Mouse (Mus musculus) gastrocnemius, adult 2 months (tissue): ENCODE measurements around the gene Trp53i11. TPM values are rescaled to one million over a fixed set of nuclear protein-coding genes. Genes with fewer than 3 reads are reported as not detected.
A peak's percentile ranks its signal among the peaks of the same experiment; 100 is the strongest.

Experiments
- DNase-seq: peaks from one replicate; pipeline ENCODE4 v3.0.0; 2022
- H3K27ac ChIP-seq: fragments of 200-600 bp; 2 replicates; pipeline ENCODE4 v1.8.1; 2022; ENCODE audit warnings: mild to moderate bottlenecking
- H3K4me3 ChIP-seq: fragments of 200-600 bp; 2 replicates; pipeline ENCODE4 v1.8.1; 2022; ENCODE audit warnings: mild to moderate bottlenecking, moderate library complexity
- CTCF ChIP-seq: fragments of 200-600 bp; IDR thresholded peaks from 2 replicates; pipeline ENCODE4 v1.8.1; 2022; ENCODE audit warnings: antibody characterized with exemption, mild to moderate bottlenecking, moderate library complexity
- intact Hi-C: fragments of 180-260 bp; cut with DNase I; formaldehyde crosslinking; loops from one replicate; pipeline ENCODE4 v1.15.1; 2025
- total RNA-seq, 2 experiments: library from RNA; stranded (reverse); gene quantifications; 2 replicates each; pipeline ENCODE4 v1.2.3; 2021

Trp53i11 gene
- total RNA-seq, 2 experiments from 2014 or later = 3.4 to 6.1 TPM

DNA sequence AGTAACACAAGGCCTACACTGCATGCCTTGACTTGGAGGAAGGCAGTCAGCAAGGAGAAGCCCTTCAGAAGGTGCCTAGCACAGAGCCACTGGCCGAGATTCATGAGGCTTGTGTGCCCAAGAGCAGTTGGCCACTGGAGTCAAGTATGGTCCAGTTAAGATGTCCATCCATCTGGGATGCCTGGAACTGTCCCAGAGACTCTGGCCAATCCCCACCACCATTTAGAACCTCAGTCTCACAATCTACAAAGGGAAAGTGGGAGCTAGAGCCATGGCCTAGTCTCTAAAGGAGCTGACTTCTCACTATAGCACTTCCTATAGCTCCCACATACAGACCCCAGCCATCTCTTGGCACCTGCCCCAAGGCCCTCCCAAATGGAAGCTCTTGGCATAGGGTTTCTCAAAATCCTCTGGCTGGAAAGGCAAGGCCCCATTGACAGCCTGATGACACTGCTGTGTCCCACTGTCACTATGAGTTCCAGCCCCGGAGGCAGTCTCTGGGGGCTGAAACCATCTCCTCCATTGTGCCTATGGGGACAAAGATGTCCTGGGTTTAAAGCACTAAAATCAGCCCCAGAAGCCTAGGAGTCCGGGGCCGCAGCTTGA lies 11.1 kb upstream of the Trp53i11 start:
- no peak for TF ChIP-seq CTCF
- DNase-seq = no peak
- Histone ChIP-seq H3K4me3 (no peak overlapping the region), H3K27ac (no peak overlapping the region)
- intact Hi-C loops = no loop called here

DNA sequence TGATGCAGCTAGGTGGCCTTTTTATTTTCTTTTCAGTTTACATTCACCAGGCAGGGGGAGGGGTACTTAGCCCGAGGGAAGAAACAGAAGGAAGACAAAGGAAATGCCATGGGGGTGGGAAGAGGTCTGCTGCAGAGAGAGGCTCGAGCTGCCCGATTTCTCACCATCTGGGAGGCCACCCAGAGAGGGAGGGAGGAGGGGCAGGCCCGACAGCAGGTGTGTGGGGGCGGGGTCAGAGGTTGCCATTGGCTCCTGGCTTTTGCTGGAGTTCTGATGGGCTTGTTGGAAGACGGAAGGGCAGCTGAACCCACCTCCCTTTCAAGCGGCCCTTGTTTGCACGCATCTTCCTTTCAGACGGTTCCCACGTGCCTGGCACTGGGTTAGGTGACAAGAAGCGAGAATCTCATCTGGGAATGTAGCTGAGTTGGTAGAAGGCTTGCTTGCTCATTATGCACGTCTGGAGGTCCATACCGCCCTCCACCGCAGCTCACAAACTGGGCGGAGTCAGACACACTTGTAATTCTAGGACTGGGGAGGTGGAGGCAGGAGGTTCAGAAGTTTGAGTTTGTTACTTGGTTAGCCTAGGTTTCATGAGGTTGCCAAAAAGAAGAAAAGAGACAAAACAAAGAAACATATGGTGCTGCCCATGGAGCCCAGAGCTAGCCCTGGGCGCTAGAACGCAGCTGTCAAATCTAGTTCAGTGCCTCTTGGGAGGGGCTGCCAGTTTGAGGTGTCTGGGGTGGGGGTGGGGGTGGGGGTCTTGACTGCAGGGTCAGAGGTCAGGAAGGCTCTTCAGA lies 10.3 kb upstream of the Trp53i11 start:
- intact Hi-C loops = no loop called here
- no peak overlapping the region for H3K27ac ChIP-seq
- no peak overlapping the region for H3K4me3 ChIP-seq
- no peak for TF ChIP-seq CTCF
- no peak for DNase-seq

DNA sequence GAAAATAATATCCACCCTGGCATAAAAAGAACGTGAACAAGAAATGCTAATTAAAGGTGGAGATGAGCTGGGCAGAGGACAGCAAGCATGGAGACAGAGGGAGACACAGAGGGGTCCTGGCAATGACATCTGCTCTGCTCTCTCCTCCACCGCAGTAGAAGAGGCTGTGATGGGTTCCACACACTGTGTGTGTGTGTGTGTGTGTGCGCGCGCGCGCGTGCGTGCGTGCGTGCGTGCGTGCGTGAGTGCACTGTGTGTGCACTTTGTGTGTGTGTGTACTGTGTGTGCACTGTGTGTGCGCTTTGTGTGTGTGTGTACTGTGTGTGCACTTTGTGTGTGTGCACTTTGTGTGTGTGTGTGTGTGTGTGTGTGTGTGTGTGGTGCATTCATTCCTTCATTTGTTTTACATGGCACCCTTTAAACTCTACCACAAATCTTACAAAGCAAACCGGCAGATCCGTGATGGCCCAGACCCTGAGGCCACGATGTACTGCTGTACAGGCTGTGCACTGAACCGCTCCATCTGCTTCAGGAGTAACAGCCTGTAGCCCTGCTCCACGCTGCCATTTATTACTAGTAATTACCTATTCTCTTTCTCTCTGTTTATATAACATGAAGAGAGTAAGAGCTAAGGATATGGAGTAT lies 9.6 kb upstream of the Trp53i11 start:
- no peak for TF ChIP-seq CTCF
- no peak for DNase-seq
- intact Hi-C loops = no loop called here
- Histone ChIP-seq H3K27ac (no peak overlapping the region), H3K4me3 (no peak overlapping the region)

DNA sequence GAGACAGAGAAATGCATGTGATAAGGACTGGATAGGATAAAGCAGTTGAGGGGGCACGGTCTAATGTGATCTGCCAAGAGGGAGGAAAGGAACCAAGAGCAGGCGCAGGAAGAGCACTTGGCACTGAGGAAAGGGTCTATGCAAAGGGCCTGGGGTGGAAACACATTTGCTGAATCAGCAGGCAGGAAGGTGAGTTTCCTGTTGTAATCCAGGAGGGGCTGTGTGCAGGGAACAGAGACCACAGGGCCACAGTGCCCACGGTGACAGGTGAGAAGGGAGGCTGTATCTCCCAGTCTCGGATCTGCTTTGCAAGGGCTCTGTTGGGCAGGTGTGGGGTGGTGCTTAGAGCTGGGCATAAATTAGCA lies 9.1 kb upstream of the Trp53i11 start:
- no peak for TF ChIP-seq CTCF
- Histone ChIP-seq H3K27ac (no peak overlapping the region), H3K4me3 (no peak overlapping the region)
- no peak for DNase-seq
- intact Hi-C loops = no loop called here

DNA sequence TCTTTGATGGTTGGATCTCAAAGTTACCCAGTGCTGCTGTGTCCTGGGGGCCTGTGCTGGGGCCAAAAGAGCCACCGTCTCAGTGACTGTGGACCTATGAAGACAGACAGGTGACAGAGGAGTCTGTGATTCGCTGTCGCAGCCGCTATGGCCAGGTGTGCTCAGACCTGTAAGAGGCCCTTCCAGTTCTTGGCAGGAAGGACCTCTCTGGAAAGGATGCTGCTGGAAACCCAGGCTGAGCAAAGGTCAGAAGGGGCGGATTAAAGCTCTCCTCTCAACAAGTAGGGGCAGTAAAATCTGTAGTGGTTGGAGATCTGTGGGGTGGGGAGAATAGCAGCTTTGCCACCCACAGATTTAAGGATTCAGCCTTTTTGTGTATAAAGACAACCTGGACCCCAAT lies 7.7 kb upstream of the Trp53i11 start:
- no peak for TF ChIP-seq CTCF
- Histone ChIP-seq H3K27ac (no peak overlapping the region), H3K4me3 (no peak overlapping the region)
- intact Hi-C loops = no loop called here
- no peak for DNase-seq

DNA sequence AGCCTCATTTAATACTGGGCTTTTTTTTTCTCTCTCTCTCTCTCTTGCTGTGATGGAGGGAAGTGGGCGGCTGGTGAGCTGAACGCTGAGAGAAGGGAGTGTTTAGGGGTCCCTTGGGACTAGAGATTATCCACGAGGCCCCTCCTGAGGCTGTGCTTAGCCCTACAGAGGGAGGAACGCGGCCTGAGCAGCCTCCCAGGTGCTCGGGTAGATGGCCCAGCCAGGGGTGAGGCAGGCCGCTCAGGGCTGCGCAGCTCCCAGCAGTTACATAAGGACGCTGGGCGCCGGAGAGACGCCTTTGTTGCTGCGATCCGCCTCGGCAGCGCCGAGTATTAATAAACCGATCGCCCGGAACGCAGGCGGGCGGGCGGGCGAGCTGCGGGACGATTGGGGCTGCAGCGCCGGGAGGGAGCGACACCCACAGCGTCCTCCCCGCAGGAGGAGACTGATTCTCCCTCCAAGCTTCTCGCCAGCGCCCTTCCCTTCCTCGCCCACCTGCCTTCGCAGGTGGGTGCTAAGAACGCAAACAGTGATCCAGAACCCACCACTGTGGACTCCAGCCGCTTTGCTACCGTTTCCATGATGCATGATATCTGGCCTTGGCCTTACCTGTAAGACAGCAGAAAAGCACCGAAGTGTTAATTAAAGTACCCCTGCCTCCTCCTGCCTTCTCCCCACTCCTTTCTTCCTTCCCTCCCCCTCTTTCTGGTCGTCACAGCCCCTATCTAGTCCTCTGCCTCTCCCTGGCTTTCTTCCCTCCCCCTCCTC lies 7.1 kb upstream of the Trp53i11 start:
- peak; percentile 61 for DNase-seq
- intact Hi-C loops = no loop called here
- no peak for TF ChIP-seq CTCF
- H3K27ac ChIP-seq = peak overlapping the region; percentile 13; the same call in 1 of the 2 replicates
- peak overlapping the region; percentile 64 for H3K4me3 ChIP-seq

DNA sequence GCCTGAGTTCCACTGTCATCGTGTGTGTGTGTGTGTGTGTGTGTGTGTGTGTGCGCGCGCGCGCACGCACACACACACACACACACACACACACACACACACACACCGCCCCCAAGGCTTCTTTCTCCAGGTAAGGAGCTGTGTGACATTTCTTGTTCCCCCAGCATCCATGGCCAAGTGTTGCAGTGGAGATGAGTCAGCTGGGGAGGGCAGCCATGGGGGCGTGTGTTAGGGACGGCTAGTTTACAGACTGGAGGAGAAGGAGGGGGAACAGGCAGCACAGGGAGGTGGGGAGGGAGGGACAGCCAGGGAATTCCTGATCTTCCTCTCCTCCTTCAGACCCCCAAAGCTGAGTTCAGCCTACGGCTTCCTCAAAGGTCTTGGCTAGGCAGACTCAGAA lies 4.5 kb upstream of the Trp53i11 start:
- no peak for TF ChIP-seq CTCF
- no peak overlapping the region for H3K27ac ChIP-seq
- no peak for DNase-seq
- H3K4me3 ChIP-seq = no peak overlapping the region
- intact Hi-C loops = no loop called here

DNA sequence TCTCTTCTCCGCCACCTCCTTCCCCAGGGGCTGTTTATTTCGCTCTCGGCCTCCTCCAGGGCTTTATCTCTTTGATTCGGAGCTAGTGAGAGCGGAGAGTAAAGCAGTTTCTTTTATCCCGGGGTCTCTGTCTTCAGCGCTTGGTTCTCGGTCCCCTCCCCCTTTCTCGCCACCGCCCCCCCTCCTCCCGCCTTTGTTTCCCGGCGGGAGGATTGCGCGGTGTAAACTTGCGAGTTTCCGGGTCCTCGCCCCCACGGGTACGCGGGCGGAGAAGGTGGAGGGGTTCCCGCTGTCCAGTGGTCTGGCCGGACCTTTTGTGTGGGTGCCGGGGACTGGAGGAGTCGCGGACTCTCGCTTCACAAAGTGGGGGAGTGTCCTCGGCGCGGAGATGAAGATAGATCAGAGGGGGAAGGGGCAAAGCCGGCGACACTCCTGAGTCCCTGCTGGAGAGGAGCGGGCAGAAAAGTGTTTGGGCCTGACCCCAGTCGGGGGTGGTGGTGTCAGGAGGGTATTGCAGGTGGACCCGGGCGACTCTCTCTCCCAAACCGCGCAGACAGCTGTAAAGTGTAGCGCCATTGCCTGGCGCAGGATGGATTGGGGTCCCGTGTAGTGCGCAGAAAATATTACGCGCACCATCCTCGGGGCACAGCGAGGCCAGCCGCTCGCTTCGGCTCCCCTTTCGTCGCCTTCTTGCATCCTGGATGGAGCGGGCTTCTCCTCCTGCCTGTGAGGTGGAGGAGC lies 842 bp downstream of the Trp53i11 start:
- peak overlapping the region; percentile 89 for H3K4me3 ChIP-seq
- H3K27ac ChIP-seq = peak overlapping the region; percentile 86
- DNase-seq = no peak
- intact Hi-C loops = loop anchor here (2.0 to 5.0 kb wide), 2 partner anchors 56 to 117 kb away; no protein-coding TSS in a partner anchor
- TF ChIP-seq CTCF = no peak

DNA sequence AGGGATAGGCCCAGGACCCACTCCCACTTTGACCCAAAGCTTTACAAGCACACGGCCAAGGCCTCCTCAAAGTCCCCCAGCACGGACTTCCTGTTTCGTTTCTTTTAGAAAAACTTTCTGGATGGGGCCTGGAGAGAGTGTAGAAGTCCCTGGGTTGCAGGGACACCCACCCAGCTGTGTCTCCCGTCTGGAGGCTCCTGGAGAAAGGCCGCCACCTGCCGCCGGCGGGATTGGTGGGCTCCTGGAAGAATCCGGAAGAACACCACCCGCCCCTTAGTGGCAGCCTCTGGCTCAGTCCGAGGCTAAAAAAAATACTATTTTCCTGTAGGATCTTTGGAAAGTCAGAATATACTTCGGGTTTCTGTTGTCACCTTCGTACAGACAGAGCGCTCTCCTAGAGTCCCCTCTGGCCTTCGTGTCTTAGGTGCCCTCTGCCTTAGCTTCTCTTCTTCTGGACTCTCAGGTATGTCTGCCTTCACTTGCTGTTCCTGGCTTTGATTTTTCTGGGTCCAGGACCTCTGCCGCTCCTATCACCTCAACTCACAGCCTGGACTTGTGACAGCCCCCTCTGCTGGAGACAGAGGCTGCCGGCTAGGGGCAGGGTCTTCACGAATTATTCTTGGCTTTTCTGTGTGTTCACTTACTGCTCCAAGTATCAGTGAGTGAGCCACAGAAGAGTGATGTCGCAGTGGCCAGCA lies 1.6 kb downstream of the Trp53i11 start:
- intact Hi-C loops = loop anchor here (2.0 to 5.0 kb wide), 2 partner anchors 57 to 118 kb away; no protein-coding TSS in a partner anchor
- peak overlapping the region; percentile 86 for H3K27ac ChIP-seq
- DNase-seq = peak; percentile 56
- H3K4me3 ChIP-seq = peak overlapping the region; percentile 89
- TF ChIP-seq CTCF = peak; percentile 53

DNA sequence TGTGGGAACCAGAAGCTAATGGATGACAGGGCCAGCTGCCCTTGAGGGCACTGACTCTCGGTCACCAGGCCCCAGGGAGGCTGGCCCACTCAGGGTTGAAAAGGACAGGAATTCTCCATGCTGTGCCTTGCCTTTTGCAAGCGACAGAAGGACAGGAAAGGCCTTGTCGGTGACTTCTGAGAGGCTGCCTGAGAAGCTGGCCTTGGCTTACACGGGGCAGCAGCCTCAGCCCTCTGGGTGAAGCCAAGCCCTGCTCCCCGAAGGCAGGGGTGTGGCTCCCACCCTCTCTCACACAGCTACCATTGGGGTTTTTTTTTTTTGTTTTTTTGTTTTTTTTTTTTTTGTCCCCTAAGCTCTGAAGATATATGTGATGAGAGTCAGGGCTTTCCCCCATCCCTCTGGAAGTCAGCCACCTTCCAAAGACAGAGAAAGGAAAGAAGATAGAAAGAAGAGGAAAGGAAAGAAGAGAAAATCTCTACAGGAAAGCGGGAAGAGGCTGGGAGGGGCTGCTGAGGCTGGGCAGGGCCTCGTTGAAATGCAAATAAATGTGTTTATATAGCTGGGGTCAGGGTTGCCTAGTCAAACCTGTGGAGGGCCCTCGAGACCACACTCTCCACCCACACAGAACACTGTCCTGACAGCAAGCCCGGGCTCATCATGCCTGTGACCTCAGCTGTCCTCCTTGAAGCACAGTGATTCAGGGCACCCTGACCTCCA lies 3.6 kb downstream of the Trp53i11 start:
- no peak overlapping the region for H3K27ac ChIP-seq
- intact Hi-C loops = no loop called here
- no peak for TF ChIP-seq CTCF
- DNase-seq = no peak
- H3K4me3 ChIP-seq = no peak overlapping the region

DNA sequence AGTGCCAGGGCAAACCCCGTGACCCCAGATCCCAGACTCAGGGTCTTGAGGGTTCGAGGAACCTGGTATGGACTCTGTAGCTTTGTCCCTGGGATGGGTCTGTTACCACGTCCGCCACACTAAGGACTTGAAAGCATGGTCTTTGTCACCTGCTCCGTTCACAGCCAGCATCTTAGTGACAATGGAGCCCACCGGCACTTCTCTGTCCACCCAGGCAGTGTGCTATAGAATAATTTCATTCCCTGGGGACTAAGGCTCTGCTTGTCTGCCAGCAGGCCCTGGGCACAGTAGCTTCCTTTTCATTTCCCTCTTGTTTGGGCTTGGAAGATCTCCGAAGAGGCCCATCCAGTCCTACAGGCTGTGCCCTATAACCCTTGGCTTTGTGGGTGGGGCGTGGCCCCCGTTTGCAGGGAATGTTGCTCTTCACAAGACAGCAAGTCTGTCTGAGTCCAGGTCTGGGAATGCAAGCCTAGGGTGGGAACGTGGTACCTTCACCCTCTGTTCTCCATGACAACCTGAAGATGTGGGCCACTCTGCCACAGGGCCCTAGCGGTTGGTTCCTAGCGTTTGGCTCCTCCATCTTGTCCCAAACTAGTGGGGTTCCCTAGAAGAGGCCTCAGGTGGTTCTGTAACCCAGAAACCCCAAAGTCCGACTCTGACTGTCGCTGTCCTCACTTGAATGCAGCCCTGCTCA lies 4.3 kb downstream of the Trp53i11 start:
- intact Hi-C loops = no loop called here
- no peak for TF ChIP-seq CTCF
- Histone ChIP-seq H3K27ac (no peak overlapping the region), H3K4me3 (no peak overlapping the region)
- DNase-seq = no peak
